Mouse (Mus musculus) brain, embryonic 14.5 days (tissue): ENCODE data around the gene Flnc. TPM values are rescaled to one million over a fixed set of nuclear protein-coding genes. Genes with fewer than 3 reads are reported as not detected.

Experiments used
- DNase-seq: peaks from one replicate; pipeline ENCODE4 v3.0.0-alpha.2; 2011; ENCODE audit warnings: low read depth
- CTCF ChIP-seq: fragments of 200-500 bp; IDR thresholded peaks from 2 replicates; pipeline ENCODE4 v1.5.1; 2012; ENCODE audit warnings: inconsistent platforms, mild to moderate bottlenecking, moderate library complexity, borderline replicate concordance; ENCODE audit not compliant: insufficient read depth, insufficient read length; ENCODE audit errors: extremely low read depth
- POLR2A ChIP-seq: fragments of 200-500 bp; IDR thresholded peaks from 2 replicates; pipeline ENCODE4 v1.6.1; 2012; ENCODE audit warnings: mild to moderate bottlenecking, inconsistent platforms, borderline replicate concordance; ENCODE audit not compliant: poor library complexity, insufficient read depth, insufficient read length, severe bottlenecking; ENCODE audit errors: extremely low read depth
- polyA plus RNA-seq: library from polyadenylated mRNA; depleted of rRNA; stranded (reverse); fragments of >200 nt; gene quantifications from 2 replicates; pipeline ENCODE4 v1.2.3, GENCODE M21; 2012

Gene Flnc
- polyA plus RNA-seq, 1 experiment: 9.7 TPM

GRCm38 (mm10) chr6:29467583-29468354 is 34.7 kb downstream of the Flnc start, which contains the start of gene Atp6v1f:
Gene Atp6v1f (plus strand): TSS chr6:29467718.
- peak; percentile 99 for DNase-seq
- TF ChIP-seq POLR2A (peak; percentile 36; the same call in 1 of the 2 replicates), CTCF (no peak)

- no peak for DNase-seq
- TF ChIP-seq POLR2A (no peak), CTCF (no peak)
Observed at GRCm38 (mm10) chr6:29468851-29469250, 35.8 kb downstream of the Flnc start.

DNA sequence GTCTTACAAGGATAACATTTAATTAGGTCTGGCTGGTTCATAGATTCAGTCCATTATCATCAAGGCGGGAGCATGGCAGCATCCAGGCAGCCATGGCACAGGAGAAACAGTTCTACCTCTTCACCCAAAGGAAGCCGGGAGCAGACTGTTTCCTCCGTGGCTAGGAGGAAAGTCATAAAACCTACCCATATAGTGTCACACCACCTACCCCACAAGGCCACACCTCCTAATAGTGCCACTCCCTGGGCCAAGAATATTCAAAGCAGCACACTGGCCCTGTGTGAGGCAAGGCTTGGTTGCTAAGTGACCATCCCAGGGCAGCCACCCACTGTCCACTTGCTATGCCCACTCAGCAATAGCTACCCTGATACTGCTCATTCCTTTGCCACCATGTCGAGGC is 38.1 kb downstream of the Flnc start, which contains the start of gene Atp6v1fnb:
TSS of gene Atp6v1fnb (plus strand) at position 301 of the 400 bp plus-strand sequence.
- no peak for TF ChIP-seq POLR2A
- TF ChIP-seq CTCF: no peak
- DNase-seq: no peak

DNA sequence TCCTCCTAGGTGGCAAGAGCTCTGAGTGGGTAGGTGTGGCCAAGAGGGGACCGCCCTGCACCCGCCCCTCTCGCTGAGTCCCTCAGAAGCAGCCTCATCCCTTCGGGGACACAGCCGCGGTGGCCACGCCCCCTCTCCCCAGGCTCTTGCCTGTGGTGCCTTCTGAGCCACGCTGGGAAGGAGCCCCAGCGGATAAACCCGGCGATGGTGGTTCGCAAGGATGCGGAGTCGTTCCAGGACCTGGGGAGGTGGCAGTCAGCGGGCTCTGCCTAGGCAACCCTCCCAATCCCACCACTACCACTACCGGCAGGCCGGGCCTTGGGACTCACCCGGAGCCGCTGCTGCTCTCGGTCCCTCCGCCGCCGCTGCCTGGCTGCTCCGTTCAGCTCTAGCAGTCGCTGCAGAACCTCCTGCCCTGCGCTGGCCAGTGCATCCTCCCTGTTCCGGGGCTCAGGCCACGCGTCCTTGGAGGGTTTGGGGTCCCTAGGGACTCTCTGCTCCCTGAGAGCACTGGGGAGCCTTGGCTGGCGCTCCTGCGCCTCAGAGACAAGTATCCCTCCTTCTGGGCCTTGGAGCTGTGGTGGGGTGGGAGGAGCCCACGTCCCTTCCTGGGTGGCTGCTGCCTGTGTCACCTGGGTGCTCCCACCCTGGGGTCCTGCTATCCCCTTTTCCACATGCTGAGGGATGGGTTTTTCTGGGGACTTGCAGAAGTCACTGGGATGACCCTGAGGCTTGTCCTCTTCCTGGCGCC is 41.1 kb downstream of the Flnc start:
- TF ChIP-seq POLR2A: no peak
- no peak for TF ChIP-seq CTCF
- DNase-seq: peak; percentile 91

DNA sequence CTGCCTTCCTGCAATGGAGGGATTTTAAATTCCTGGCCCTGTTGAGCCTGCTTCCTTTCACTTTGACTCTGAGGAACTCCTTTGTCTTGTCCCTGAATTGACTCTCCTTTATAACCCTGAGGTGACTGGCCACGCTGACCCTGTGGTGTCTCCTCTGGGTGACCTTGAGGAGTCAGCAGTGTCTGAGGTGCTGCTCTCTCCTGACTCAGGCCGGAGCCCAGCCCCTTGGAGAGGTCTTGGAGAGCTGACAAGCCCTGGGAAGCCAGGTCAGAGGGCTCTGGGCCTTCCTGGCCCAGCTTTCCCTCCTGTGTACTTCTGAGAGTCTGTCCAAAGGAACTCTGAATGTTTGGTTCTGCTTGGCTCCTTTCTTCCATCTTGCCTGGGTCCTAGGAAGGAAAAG is 41.7 kb downstream of the Flnc start:
- no peak for DNase-seq
- no peak for TF ChIP-seq CTCF
- no peak for TF ChIP-seq POLR2A

DNA sequence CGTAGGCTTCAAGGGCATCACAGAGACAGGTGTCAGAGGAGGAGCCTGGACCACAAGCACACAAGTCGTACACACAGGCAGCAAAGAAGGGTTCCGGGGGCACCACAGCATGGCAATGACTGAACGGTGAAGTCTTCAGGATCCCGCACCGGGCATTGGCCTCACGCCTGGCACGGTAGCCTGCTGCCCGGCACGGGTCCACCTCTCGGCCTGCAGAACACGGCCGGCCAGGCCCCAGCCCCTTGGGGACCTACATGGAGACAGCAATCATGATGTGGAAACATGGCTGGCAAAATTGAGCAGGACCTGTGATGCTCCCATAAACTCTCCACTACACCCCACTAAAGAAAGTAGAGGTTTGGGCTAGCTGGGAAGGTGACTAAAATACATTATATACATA is 49.6 kb downstream of the Flnc start:
- TF ChIP-seq CTCF (no peak), POLR2A (no peak)
- no peak for DNase-seq

- TF ChIP-seq POLR2A (no peak), CTCF (peak; percentile 96)
- DNase-seq: peak; percentile 73
Observed at GRCm38 (mm10) chr6:29484716-29485559, 51.9 kb downstream of the Flnc start.

GRCm38 (mm10) chr6:29485951-29486350 is 52.9 kb downstream of the Flnc start:
- no peak for DNase-seq
- TF ChIP-seq CTCF (no peak), POLR2A (no peak)

DNA sequence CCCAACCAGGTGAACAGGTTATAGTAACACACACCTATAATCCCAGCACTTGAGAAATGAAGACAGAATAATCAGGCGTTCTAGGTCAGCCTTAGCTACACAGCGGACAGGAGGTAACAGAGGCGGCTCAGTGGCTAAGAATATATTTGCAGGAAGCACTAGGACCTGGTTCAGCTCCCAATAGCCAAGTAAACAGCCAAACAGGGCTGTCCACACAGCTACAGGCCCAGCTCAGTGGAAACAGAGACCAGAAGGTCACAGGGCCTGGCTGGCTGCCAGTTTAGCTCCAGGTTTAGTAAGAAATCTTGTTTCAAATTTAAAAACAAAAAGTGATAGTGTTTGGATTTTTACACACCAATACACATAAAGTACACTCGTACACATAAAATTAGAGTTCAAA is 61.0 kb downstream of the Flnc start:
- no peak for TF ChIP-seq CTCF
- no peak for TF ChIP-seq POLR2A
- DNase-seq: no peak

GRCm38 (mm10) chr6:29496270-29496669 is 63.2 kb downstream of the Flnc start:
- DNase-seq: no peak
- TF ChIP-seq CTCF (no peak), POLR2A (no peak)

GRCm38 (mm10) chr6:29497791-29498190 is 64.7 kb downstream of the Flnc start:
- TF ChIP-seq CTCF (no peak), POLR2A (no peak)
- no peak for DNase-seq
